Mouse (Mus musculus): ENCODE data around the gene Peg3. TPM values are rescaled to one million over a fixed set of nuclear protein-coding genes. Genes with fewer than 3 reads are reported as not detected.
"Not testable (repeated sequence)": the region's sequence is repeated elsewhere in the genome, so short reads cannot be mapped to it uniquely, and the experiment has no call there.

Gene Peg3
- polyA plus RNA-seq (2016; fragmentation: Nextera tagmentation; extraction: Ambion mirVana): 119 and 132 TPM in 2 replicates

- ATAC-seq (ENCODE audit: low FRiP score): peak; percentile 53
- Histone ChIP-seq H3K27me3 (no peaks in the 10 kb centered on the region), H3K9ac (peak within 1 kb of the TSS; percentile 65), H3K9me3 (peaks cover 42% of the 10 kb centered on the region), H3K4me2 (peak within 1 kb of the TSS; percentile 62), H3K4me3 (replicated peaks) (peak within 1 kb of the TSS; percentile 58), H3K4me1 (no peaks in the 10 kb centered on the region), H3K36me3 (replicated peaks) (0 out of 2 replicates have a peak, but pooled peaks cover 6% of the 10 kb centered on the region), H3K27ac (peak within 1 kb of the TSS; percentile 94)
- 51% methylated on average over 24 of the region's 24 CpGs for WGBS
These were observed at the start of gene Peg3, which contains the start of gene Usp29 for GRCm38 (mm10) chr7:6730241-6730640. Gene Peg3, minus strand, starts transcription at chr7:6730431. Gene Usp29, plus strand, starts transcription at chr7:6730578.

GRCm38 (mm10) chr7:6779172-6779571 is 48.9 kb upstream of the Peg3 start:
- H3K27ac ChIP-seq: no peak overlapping the region
- H3K4me3 ChIP-seq (replicated peaks): no peak overlapping the region
- H3K4me1 ChIP-seq: peaks cover 13% of the 10 kb centered on the region
- H3K9me3 ChIP-seq: no peaks in the 10 kb centered on the region
- H3K9ac ChIP-seq: no peak overlapping the region
- H3K36me3 ChIP-seq (replicated peaks): no peaks in the 10 kb centered on the region
- H3K27me3 ChIP-seq: peaks cover 8% of the 10 kb centered on the region; the same call in 1 of the 2 replicates
- no peak for ATAC-seq (ENCODE audit: low FRiP score)
- 88% methylated on average over 5 of the region's 5 CpGs for WGBS
- H3K4me2 ChIP-seq: no peak overlapping the region

GRCm38 (mm10) chr7:6777689-6778088 is 47.5 kb upstream of the Peg3 start:
- no peak for ATAC-seq (ENCODE audit: low FRiP score)
- Histone ChIP-seq H3K36me3 (replicated peaks) (no peaks in the 10 kb centered on the region), H3K27ac (no peak overlapping the region), H3K9ac (no peak overlapping the region), H3K4me1 (peaks cover 10% of the 10 kb centered on the region; the same call in 1 of the 2 replicates), H3K4me3 (replicated peaks) (no peak overlapping the region), H3K27me3 (0 out of 2 replicates have a peak, but pooled peaks cover 1% of the 10 kb centered on the region), H3K4me2 (no peak overlapping the region), H3K9me3 (no peaks in the 10 kb centered on the region)
- 79% methylated on average over 4 of the region's 4 CpGs for WGBS

DNA sequence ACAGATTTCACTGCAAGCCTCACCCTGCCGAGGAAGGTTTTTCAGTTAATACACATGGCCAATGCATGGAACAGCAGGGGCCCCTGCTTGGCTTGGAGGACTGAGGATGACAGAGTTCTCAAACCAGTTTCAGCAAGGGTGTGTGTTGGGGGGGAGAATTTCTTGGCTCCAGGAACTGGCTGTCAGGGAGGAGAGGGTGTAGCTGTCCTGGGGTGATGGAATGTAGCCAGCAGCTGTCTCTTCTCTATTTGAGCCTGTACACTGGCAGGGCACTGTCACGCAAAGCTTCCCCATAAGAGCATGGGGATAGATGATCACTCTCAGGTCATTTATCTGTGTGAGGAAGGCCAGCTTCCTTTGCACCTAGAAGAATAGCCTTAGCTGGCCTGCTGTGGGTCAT is 46.9 kb upstream of the Peg3 start:
- no peaks in the 10 kb centered on the region for H3K27me3 ChIP-seq
- WGBS: 68% methylated on average over 2 of the region's 2 CpGs
- no peak for ATAC-seq (ENCODE audit: low FRiP score)
- no peak overlapping the region for H3K4me2 ChIP-seq
- no peaks in the 10 kb centered on the region for H3K9me3 ChIP-seq
- H3K36me3 ChIP-seq (replicated peaks): no peaks in the 10 kb centered on the region
- no peak overlapping the region for H3K4me3 ChIP-seq (replicated peaks)
- H3K9ac ChIP-seq: no peak overlapping the region
- no peak overlapping the region for H3K27ac ChIP-seq
- peaks cover 6% of the 10 kb centered on the region; the same call in 1 of the 2 replicates for H3K4me1 ChIP-seq

- Histone ChIP-seq H3K27me3 (no peaks in the 10 kb centered on the region), H3K4me3 (replicated peaks) (no peak overlapping the region), H3K36me3 (replicated peaks) (no peaks in the 10 kb centered on the region), H3K9ac (no peak overlapping the region), H3K27ac (no peak overlapping the region), H3K9me3 (no peaks in the 10 kb centered on the region), H3K4me2 (no peak overlapping the region), H3K4me1 (0 out of 2 replicates have a peak, but pooled peaks cover 3% of the 10 kb centered on the region)
- no peak for ATAC-seq (ENCODE audit: low FRiP score)
- 89% methylated on average over 10 of the region's 10 CpGs for WGBS
These were observed 46.3 kb upstream of the Peg3 start for GRCm38 (mm10) chr7:6776314-6777059.

- H3K27ac ChIP-seq: not testable (repeated sequence)
These were observed 43.7 kb upstream of the Peg3 start for GRCm38 (mm10) chr7:6773865-6774413.

DNA sequence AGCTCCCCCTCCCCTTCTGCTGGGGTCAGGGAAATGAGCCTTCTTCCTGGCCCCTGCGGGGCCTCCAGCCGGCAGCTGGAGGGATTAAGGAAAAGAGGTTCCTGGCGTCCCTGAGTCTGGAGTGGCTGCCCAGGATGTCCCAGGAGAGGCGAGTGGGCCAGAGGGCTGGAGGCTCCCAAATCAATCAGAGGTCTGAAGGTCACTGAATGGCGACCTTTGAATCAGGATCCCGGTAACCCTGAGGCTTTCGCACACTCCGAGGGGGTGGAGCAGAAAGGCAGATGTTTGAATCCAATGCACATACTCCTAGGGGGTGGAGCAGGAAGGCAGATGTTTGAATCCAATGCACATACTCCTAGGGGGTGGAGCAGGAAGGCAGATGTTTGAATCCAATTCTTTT is 40.1 kb upstream of the Peg3 start:
- Histone ChIP-seq H3K4me2 (no peak overlapping the region), H3K27ac (no peak overlapping the region), H3K4me1 (peaks cover 11% of the 10 kb centered on the region), H3K36me3 (replicated peaks) (no peaks in the 10 kb centered on the region; the same call in 1 of the 2 replicates), H3K9me3 (no peaks in the 10 kb centered on the region), H3K4me3 (replicated peaks) (no peak overlapping the region), H3K9ac (no peak overlapping the region), H3K27me3 (no peaks in the 10 kb centered on the region)
- no peak for ATAC-seq (ENCODE audit: low FRiP score)
- under 1% methylated on average over 8 of the region's 8 CpGs for WGBS

More at GRCm38 (mm10) chr7:6773865-6774413, 43.7 kb upstream of the Peg3 start:
- H3K36me3 ChIP-seq (replicated peaks); H3K9me3 ChIP-seq; H3K9ac ChIP-seq; H3K4me2 ChIP-seq; H3K27me3 ChIP-seq; ATAC-seq (ENCODE audit: low FRiP score); H3K4me3 ChIP-seq (replicated peaks): not testable (repeated sequence)
- peaks cover 11% of the 10 kb centered on the region for H3K4me1 ChIP-seq
- 73% methylated on average over 11 of the region's 11 CpGs for WGBS

- Histone ChIP-seq H3K36me3 (replicated peaks) (no peaks in the 10 kb centered on the region; the same call in 1 of the 2 replicates), H3K27me3 (no peaks in the 10 kb centered on the region), H3K4me1 (peaks cover 6% of the 10 kb centered on the region), H3K9me3 (no peaks in the 10 kb centered on the region), H3K4me3 (replicated peaks) (no peak overlapping the region), H3K4me2 (no peak overlapping the region), H3K27ac (no peak overlapping the region), H3K9ac (no peak overlapping the region)
- WGBS: 71% methylated on average over 5 of the region's 5 CpGs
- no peak for ATAC-seq (ENCODE audit: low FRiP score)
These were observed 35.0 kb upstream of the Peg3 start for GRCm38 (mm10) chr7:6765240-6765639.

GRCm38 (mm10) chr7:6760170-6760569 is 29.9 kb upstream of the Peg3 start:
- Histone ChIP-seq H3K9ac (no peak overlapping the region), H3K27ac (no peak overlapping the region), H3K4me2 (no peak overlapping the region), H3K4me1 (0 out of 2 replicates have a peak, but pooled peaks cover 5% of the 10 kb centered on the region), H3K27me3 (no peaks in the 10 kb centered on the region), H3K36me3 (replicated peaks) (no peaks in the 10 kb centered on the region), H3K4me3 (replicated peaks) (no peak overlapping the region), H3K9me3 (no peaks in the 10 kb centered on the region)
- 15% methylated on average over 6 of the region's 6 CpGs for WGBS
- no peak for ATAC-seq (ENCODE audit: low FRiP score)

GRCm38 (mm10) chr7:6759698-6760097 is 29.5 kb upstream of the Peg3 start:
- no peak for ATAC-seq (ENCODE audit: low FRiP score)

GRCm38 (mm10) chr7:6756777-6757291 is 26.6 kb upstream of the Peg3 start:
- H3K9me3 ChIP-seq: no peaks in the 10 kb centered on the region
- no peaks in the 10 kb centered on the region for H3K36me3 ChIP-seq (replicated peaks)
- no peak overlapping the region for H3K27ac ChIP-seq
- H3K27me3 ChIP-seq: no peaks in the 10 kb centered on the region
- no peak overlapping the region for H3K9ac ChIP-seq
- no peak overlapping the region for H3K4me2 ChIP-seq
- 85% methylated on average over 4 of the region's 4 CpGs for WGBS
- no peak overlapping the region for H3K4me3 ChIP-seq (replicated peaks)
- H3K4me1 ChIP-seq: peaks cover 20% of the 10 kb centered on the region
- ATAC-seq (ENCODE audit: low FRiP score): no peak

More at GRCm38 (mm10) chr7:6759698-6760097, 29.5 kb upstream of the Peg3 start:
- H3K36me3 ChIP-seq (replicated peaks): no peaks in the 10 kb centered on the region
- H3K4me1 ChIP-seq: 0 out of 2 replicates have a peak, but pooled peaks cover 5% of the 10 kb centered on the region
- 71% methylated on average over 12 of the region's 12 CpGs for WGBS
- H3K9ac ChIP-seq: no peak overlapping the region
- no peaks in the 10 kb centered on the region for H3K27me3 ChIP-seq
- H3K4me2 ChIP-seq: no peak overlapping the region
- H3K4me3 ChIP-seq (replicated peaks): no peak overlapping the region
- H3K9me3 ChIP-seq: no peaks in the 10 kb centered on the region
- no peak overlapping the region for H3K27ac ChIP-seq

- no peaks in the 10 kb centered on the region for H3K36me3 ChIP-seq (replicated peaks)
- H3K9me3 ChIP-seq: no peaks in the 10 kb centered on the region
- no peaks in the 10 kb centered on the region for H3K27me3 ChIP-seq
- peak overlapping the region; percentile 37; the same call in 1 of the 2 replicates for H3K27ac ChIP-seq
- H3K4me2 ChIP-seq: no peak overlapping the region
- ATAC-seq (ENCODE audit: low FRiP score): peak; percentile 89
- H3K9ac ChIP-seq: no peak overlapping the region
- H3K4me1 ChIP-seq: peaks cover 28% of the 10 kb centered on the region
- no peak overlapping the region for H3K4me3 ChIP-seq (replicated peaks)
- WGBS: 6% methylated on average over 4 of the region's 4 CpGs
These were observed 23.2 kb upstream of the Peg3 start for GRCm38 (mm10) chr7:6753440-6753839.

Data from forebrain, embryonic 12.5 days (tissue).